Mouse (Mus musculus) urinary bladder, adult 2 months (tissue): ENCODE data around the gene Scel. TPM values are rescaled to one million over a fixed set of nuclear protein-coding genes. Genes with fewer than 3 reads are reported as not detected.

Source experiments
- DNase-seq: peaks from one replicate; pipeline ENCODE4 v3.0.0; 2022; ENCODE audit warnings: low spot score
- polyA plus RNA-seq: library from polyadenylated mRNA; depleted of rRNA; stranded (reverse); fragments of >200 nt; gene quantifications from 2 replicates; pipeline ENCODE4 v1.2.3, GENCODE M21; 2012

Gene Scel
- polyA plus RNA-seq, 1 experiment, result 1.0 TPM

- no peak for DNase-seq
Measured at GRCm38 (mm10) chr14:103513473-103513811, 300 bp downstream of the Scel start.

GRCm38 (mm10) chr14:103515419-103515818, 2.3 kb downstream of the Scel start:
- no peak for DNase-seq

DNA sequence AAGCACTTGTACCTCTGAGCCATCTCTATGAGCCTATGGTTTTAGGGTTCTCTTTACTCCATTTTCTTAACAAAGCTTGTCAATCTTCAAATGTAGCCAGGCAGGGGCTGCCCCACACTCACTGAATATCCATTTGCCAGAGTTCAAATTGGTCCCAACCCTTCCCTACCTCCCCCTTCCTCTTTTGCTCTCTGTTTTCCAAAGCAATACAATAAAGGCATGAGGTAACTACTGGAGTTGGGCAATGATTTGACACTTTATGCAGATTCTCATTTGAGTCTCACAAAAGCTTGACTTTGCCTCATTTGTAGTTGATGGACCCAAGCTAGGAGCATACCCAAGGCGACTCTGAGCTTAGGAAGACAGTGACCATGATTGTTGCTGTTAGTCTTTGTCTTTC, 13.1 kb downstream of the Scel start:
- DNase-seq, result no peak

DNA sequence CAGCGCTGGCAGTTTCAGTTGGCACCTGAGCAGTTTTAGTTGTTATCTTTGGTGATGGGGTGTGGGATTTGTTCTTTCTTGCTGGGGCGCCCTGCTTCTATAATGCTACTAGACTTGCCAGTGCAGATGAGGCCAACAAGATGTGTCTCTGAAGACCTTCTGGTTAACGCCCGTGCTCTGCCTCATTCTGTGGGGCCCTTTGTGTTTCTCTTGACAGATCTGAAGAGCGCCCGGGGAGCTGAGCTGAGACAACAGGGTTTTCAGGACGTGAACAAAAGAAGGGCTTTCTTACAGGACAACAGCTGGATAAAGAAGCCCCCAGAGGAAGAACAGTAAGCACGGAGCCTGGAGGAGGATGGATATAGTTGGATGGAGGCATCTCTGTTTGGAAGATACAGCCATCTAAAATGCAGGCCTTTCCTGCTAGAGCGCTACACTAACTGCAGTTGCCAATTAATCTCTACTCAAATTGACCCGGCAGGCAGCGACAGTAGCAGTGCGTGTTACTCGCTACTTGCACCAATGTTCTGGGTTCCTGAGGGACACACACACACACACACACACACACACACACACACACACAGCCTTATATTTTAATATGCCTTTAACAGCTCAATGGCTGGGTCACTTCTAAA, 16.7 kb downstream of the Scel start:
- DNase-seq, result no peak

GRCm38 (mm10) chr14:103531722-103532341, 18.7 kb downstream of the Scel start:
- no peak for DNase-seq

DNA sequence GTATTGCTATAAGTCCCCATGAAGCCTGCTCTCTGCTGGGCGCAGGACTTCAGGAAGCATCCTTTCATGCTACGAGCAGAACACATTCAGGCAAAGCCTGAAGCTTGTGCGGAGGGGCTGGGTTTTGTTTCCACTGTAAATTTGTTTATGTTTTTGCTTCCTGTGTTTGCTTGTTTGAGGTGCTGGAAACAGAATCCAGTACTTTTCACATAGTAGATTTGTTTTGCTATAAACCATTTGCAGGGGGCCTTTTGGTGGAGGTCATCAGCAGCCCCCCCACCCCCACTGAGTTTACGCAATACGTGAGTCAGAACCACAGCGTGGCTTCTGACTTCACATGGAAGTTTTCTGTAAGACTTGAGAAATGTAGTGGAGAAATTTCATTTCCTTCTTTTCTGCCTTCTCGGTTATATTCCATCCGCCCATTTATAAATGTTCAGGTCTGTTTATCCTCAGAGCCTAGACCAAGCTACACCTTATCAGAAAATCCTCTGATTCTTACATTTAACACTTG, 22.4 kb downstream of the Scel start:
- DNase-seq, result no peak

GRCm38 (mm10) chr14:103536334-103536733, 23.2 kb downstream of the Scel start:
- no peak for DNase-seq

GRCm38 (mm10) chr14:103537355-103538056, 24.4 kb downstream of the Scel start:
- no peak for DNase-seq

DNA sequence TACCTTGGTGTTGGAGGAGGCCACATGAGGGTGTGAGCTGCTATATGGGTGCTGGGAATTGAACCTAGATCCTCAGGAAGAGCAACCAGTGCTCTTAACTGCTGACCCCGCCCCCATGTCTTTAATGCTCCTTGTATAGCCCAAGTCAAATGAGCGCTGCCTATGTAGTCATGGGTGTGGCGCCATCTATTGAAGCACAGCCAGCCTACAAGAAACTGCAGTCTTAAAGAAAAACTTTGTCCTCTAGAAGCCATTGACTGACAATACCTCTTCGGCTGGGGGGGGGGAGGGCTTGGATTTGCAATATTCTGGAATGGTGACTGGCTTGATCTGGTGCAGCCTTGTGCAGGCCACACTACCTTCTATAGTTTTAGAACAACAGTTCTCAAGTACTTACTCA, 26.7 kb downstream of the Scel start:
- DNase-seq, result no peak

DNA sequence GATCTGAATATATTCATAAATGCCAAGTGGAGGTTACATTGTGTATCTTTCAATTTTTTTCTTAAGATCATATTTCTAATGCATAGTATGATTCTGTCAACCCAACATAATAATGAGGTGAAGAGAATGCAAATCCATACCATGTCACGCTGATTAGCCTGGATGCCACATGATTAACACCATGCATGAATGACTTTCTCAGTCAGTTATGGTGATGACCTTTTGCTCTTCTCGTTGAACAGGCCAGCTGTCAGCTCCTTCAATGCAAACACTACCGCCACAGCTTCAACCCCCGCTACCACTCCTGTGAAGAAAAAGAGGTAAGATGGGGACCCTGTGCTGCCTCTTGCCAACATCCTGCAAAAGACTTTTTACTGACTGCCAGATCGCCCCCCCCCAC, 28.5 kb downstream of the Scel start:
- DNase-seq, result no peak

DNA sequence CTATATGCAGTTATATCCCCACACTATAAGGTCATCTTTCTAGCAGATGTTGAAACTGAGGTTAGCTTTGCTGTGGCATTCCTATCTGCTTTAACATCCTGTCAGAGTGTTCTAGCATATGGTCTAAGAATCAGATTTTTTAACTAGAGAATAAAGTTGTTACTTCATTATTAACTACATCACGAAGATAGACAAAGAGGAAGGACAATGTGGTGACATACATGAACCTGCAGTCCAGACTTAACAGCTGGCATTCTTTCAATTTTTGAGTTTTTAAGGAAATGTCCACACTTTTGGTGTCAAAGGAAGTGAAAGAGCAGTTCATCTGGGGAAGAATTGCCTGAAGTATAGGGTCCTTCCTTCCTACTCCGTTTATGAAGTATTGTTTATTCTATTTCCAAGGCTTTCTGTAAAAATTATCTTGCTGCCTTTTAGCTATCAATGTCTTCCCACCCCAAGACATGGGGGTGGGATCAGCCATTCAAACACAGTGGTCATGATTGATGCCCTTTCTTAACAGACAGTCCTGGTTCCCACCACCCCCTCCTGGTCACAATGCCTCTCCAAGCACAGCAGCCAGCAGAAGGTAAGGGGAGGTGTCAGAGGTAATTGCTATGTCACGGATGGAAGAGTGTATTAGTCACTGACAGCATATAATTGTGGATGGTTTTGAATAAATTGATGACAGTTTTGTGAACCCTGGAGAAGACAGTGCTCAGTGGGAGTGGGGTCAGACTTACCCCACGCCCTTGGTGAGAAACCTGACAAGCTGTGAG, 30.4 kb downstream of the Scel start:
- DNase-seq, result no peak

GRCm38 (mm10) chr14:103545734-103546133, 32.6 kb downstream of the Scel start:
- no peak for DNase-seq

GRCm38 (mm10) chr14:103546246-103546645, 33.1 kb downstream of the Scel start:
- DNase-seq, result no peak

- DNase-seq, result no peak
Measured at GRCm38 (mm10) chr14:103548220-103548619, 35.1 kb downstream of the Scel start.

DNA sequence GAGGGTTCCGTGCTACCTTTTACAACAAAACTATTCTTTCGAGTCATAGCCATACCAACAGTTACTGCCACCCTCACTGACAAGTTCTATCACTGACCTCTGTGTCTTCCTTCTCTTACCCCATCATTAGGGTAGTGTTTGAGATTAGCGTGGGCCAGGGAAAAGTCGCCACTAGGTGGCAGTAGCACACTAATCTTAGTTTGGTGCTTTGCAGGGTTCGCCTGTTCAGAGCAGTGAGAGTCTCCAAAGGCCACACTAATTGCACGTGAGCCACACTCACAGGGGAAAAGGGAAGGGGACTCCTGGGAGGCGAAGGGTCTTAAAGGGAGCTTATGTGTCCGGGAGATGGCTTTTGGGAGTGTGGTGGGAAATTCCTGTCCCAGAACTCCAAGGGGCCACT, 37.3 kb downstream of the Scel start:
- peak; percentile 41 for DNase-seq

DNA sequence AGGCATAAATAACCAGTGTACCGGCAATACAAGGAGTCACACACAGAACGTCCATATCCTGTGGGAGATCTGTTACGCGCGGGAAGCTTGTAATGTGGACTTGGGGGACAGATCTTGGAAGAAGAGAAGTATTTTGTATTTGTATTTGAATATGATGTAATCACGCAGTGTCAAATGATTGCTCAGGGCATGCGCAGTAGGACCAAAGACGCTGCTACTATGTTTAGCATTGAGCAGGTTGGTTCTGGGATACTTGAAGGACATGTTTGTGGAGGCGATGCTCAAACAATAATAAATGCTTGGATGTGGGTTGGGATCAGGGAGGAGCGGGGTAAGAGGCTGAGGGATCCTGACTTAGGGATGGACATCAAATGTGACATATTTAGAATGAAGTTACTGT, 37.8 kb downstream of the Scel start:
- DNase-seq, result no peak

DNA sequence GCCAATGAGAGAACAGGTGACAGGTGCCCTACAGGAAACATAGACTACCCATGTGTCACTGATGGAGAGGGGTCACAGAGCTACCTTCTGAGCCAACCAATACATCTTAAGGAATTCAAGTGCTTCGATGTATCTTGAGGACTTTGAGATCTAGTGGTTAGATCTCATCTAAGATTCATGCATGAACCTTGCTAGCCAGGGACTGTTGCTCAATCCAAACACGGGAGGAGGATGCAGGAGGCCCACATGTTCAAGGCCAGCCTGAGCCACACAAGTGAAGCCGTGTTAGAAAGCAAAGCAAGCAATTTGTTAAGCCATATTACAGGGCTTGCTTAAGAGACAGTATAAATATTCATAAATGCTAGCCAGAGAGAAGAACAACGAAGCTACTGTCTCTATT, 38.8 kb downstream of the Scel start:
- DNase-seq, result no peak

DNA sequence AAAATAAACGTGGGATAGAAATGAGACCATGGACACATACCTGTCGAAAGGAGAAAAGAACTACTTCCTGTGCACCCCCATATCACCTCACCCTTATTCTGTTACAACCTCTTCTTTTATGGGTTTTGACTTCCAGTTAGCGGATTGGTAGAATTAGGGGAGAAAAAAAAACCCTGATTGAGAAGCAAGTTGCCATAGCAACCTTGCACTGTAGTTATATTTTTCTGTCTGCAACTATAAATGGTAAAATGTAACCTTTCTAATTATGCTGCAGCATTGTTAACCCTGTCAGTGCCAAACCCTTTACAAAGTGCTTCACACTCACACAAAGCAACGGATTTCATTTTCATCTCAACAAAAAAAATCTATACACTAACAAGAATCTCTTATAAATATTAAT, 39.2 kb downstream of the Scel start:
- no peak for DNase-seq

- DNase-seq, result no peak
Measured at GRCm38 (mm10) chr14:103556609-103557008, 43.5 kb downstream of the Scel start.

- DNase-seq, result no peak
Measured at GRCm38 (mm10) chr14:103561383-103562096, 48.4 kb downstream of the Scel start.

- no peak for DNase-seq
Measured at GRCm38 (mm10) chr14:103567957-103568356, 54.8 kb downstream of the Scel start.

DNA sequence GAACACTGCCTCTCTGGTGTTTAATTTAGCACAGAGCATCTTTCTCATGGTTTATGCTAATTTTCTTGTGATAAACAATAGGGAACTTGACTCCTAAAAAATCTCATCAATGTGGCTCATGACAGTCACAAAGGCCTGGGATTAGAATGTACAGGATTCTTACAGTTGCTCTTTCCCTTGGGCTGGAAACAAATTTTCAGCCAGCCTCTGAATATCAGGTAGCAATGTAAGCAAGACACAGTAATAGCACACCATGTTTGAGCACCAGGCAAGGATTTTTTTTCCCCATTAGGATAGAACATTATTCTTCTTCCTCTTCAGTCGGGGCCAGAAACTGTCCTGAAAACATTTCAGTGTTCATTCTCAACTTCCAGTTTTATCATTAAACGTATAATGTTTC, 55.3 kb downstream of the Scel start:
- no peak for DNase-seq
